Mouse (Mus musculus) midbrain, embryonic 11.5 days (tissue): Measurements from ENCODE around the gene Zscan2. TPM values are rescaled to one million over a fixed set of nuclear protein-coding genes. Genes with fewer than 3 reads are reported as not detected.

Experiments
- ATAC-seq: fragments of 200-750 bp; cut with Nextera tagmentation; 2 replicates; pipeline ENCODE4 v1.8.0; 2017; ENCODE audit warnings: moderate TSS enrichment, moderate library complexity; ENCODE audit not compliant: low FRiP score
- DNase-seq: peaks from one replicate; pipeline ENCODE4 v3.0.0; 2015; ENCODE audit warnings: low spot score; ENCODE audit errors: missing footprints
- H3K27ac ChIP-seq: fragments of 300-500 bp; sonication (generic); 2 replicates; pipeline ENCODE4 v1.5.1; 2014; ENCODE audit warnings: low read depth, low read length
- H3K27me3 ChIP-seq: fragments of 300-500 bp; sonication (generic); 2 replicates; pipeline ENCODE4 v1.6.1; 2014; ENCODE audit warnings: mild to moderate bottlenecking, low read length, moderate library complexity, mixed read lengths; ENCODE audit not compliant: control insufficient read depth, insufficient read depth
- H3K36me3 ChIP-seq: fragments of 300-500 bp; sonication (generic); 2 replicates; pipeline ENCODE4 v1.6.1; 2014; ENCODE audit warnings: mild to moderate bottlenecking, low read length, moderate library complexity, mixed read lengths; ENCODE audit not compliant: control insufficient read depth, insufficient read depth
- H3K4me1 ChIP-seq: fragments of 300-500 bp; sonication (generic); 2 replicates; pipeline ENCODE4 v1.6.1; 2014; ENCODE audit warnings: low read length; ENCODE audit not compliant: control insufficient read depth, insufficient read depth
- H3K4me2 ChIP-seq: fragments of 300-500 bp; sonication (generic); 2 replicates; pipeline ENCODE4 v1.6.1; 2014; ENCODE audit warnings: mild to moderate bottlenecking, moderate library complexity
- H3K4me3 ChIP-seq: fragments of 300-500 bp; sonication (generic); 2 replicates; pipeline ENCODE4 v1.5.1; 2014; ENCODE audit warnings: low read depth, low read length
- H3K9ac ChIP-seq: fragments of 300-500 bp; sonication (generic); 2 replicates; pipeline ENCODE4 v1.6.1; 2014; ENCODE audit warnings: low read length
- H3K9me3 ChIP-seq: fragments of 300-500 bp; sonication (generic); 2 replicates; pipeline ENCODE4 v1.6.1; 2016; ENCODE audit warnings: low read length; ENCODE audit not compliant: control insufficient read depth
- WGBS: fragments of 180-500 bp; shearing (Covaris S2); extraction: QIAGEN DNeasy Blood & Tissue Kit; methylation state at CpG from one replicate; pipeline ENCODE4 v1.1.7; 2014; 5-methylcytosine and 5-hydroxymethylcytosine counted together
- polyA plus RNA-seq: library from polyadenylated mRNA; unstranded; fragments of >200 nt; fragmentation: Nextera tagmentation; extraction: Ambion mirVana; gene quantifications from 2 replicates; pipeline ENCODE4 v1.2.1, GENCODE M21; 2014

Zscan2 gene
- polyA plus RNA-seq, 1 experiment from 2014 or later = 3.8 TPM

DNA sequence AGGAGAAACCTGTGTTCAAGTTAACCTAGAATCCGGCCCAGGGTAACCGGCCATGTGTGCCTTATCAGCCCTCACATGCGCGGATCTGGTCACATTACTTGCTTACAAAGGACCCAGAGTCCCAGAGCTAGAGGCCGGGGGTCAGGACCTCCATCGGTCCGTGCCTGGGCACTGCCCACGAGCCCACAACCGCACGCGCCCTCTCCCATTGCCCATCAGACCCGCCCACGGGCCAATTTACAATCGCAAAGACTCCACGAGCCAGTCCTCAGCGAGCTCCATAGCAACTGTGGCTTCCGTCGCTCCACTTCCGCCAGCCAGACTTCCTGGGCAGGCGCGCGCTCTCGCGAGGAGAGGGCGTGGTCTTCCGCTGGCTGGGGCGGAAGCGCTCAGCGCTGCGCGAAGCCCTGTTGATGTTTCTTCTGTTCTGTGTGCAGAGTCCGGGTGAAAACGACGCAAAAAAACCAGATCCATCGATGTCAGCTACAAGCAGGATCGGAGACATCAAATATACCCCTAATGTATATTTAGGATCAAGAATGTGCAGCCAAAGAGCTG is 40.3 kb downstream of the Zscan2 start, which contains the start of gene Wdr73:
Gene Wdr73 (minus strand): TSS at position 326 of the 558 bp plus-strand sequence.
- 0% methylated on average over 36 of the region's 36 CpGs for WGBS
- H3K27ac ChIP-seq = no peak within 1 kb of the TSS

DNA sequence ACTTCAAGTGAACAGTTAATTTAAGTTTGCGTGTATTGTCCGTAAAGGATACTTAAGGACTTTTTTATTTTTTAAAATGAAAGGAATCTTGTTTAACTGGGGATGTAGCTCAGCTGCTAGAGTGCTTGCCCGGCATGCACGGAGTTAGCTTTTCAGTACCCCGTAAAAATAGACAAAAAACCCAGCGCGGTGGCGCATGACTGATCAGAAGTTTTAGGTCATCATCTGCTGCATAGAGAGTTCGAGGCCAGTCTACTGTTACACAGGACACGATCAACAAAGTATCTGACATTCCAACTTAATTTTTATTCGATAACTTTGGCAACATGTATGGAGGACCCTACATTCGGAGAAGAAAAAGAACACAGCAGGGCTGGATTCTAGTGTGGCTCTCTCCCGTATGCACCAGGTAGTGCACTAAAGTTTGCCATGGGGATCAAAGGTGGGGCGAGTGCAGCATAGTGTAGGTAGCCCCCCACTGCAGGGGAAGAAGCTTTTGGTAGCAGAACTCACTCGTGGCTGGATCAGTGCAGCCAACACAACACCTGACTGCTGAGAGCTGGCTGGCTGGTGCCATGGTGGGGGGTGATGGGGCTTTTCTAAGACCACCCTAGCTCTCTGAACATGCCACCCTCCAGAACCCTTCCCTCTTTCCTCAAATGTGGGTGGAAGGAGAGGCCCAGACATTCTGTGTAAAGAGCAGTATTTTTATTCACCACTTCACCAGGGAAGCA is 41.0 kb downstream of the Zscan2 start:
- peaks cover 8% of the 10 kb centered on the region for H3K36me3 ChIP-seq
- H3K9ac ChIP-seq = peak overlapping the region; percentile 79
- ATAC-seq = peak; percentile 23; the same call in 1 of the 2 replicates
- no peak overlapping the region for H3K27ac ChIP-seq
- peak overlapping the region; percentile 79 for H3K4me2 ChIP-seq
- peaks cover 12% of the 10 kb centered on the region for H3K4me1 ChIP-seq
- peak overlapping the region; percentile 74 for H3K4me3 ChIP-seq
- H3K9me3 ChIP-seq = no peaks in the 10 kb centered on the region
- 36% methylated on average over 15 of the region's 15 CpGs for WGBS
- peak; percentile 90 for DNase-seq
- no peaks in the 10 kb centered on the region for H3K27me3 ChIP-seq

More for the DNA sequence above, 40.3 kb downstream of the Zscan2 start, which contains the start of gene Wdr73:
- Histone ChIP-seq H3K4me1 (peaks cover 12% of the 10 kb centered on the region), H3K9me3 (no peaks in the 10 kb centered on the region), H3K36me3 (peaks cover 8% of the 10 kb centered on the region), H3K9ac (peak within 1 kb of the TSS; percentile 79), H3K4me2 (peak within 1 kb of the TSS; percentile 79), H3K27me3 (no peaks in the 10 kb centered on the region), H3K4me3 (peak within 1 kb of the TSS; percentile 74)
- DNase-seq = peak; percentile 99
- ATAC-seq = peak; percentile 94

DNA sequence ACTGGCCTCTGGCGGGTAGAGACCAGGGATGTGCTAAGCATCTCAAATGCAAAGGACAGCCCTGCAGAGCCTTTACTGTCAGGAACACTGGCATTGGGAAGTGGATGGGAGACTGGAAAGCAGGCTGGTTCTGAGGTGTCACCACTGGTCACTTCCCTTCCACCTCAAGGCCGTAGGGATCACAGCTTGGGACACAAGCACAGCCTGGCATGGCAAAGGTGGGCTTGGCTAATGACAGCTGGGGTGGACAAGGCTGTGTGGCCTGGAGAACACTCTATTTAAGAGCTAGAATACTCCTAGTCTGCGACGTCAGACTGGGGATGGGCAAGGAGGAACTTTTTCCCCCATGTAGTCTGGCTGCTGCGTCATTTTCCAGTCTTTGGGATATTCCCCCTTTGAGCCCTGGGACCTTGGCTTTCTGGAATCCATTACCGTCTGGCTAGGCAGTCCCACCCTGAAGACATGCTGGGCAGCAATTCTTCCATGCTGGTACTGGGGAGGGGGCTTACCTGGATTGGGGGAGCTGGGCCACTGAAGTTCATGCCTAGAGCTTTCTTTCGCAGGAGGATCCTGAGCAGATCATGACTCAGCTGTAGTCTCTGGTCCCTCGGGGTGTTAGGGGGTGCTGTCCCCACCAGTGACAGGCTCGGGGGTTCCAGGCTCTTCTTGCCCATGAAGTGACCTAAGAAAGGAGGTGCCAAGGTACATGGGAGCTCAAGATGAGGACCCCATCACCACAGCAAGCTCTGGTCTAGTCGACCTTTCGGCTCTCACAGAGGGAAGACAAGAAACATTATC is 43.1 kb downstream of the Zscan2 start:
- H3K27ac ChIP-seq = no peak overlapping the region
- H3K4me1 ChIP-seq = peaks cover 12% of the 10 kb centered on the region
- no peaks in the 10 kb centered on the region for H3K36me3 ChIP-seq
- no peak overlapping the region for H3K9ac ChIP-seq
- H3K27me3 ChIP-seq = no peaks in the 10 kb centered on the region
- ATAC-seq (no peak), DNase-seq (peak; percentile 76)
- H3K9me3 ChIP-seq = no peaks in the 10 kb centered on the region
- 83% methylated on average over 11 of the region's 11 CpGs for WGBS
- no peak overlapping the region for H3K4me2 ChIP-seq
- no peak overlapping the region for H3K4me3 ChIP-seq

DNA sequence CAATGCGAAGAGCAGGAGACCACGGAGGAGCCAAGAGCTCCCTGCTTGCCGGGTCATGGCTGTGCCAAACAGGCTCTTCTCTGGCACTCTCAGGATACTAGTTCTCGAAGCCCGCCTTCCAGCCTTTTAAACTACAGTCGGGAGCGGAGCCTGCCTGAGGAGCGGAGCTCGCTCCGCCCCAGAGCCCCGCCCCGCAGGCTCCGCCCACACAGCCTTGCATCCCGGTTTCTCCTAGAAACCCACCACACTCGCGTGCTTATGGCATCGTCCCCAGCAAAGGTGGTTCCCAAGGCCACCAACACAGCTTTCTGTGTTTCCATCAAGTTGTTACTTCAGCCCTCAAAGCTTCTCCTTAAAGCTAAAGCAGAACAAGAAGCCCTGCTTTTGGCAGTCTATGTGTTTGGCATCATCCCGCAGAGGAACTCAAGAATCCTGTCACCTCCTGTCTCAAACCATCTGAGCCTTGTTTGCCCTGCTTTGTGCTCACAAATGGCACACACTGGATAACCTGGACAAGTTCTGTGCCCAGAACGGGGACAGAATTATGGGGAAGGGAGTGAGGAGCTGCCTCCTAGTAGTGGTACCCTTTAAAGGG is 44.3 kb downstream of the Zscan2 start, which contains the start of gene Nmb:
Gene Nmb (minus strand): TSS at position 156 of the 595 bp plus-strand sequence.
- Histone ChIP-seq H3K9me3 (no peaks in the 10 kb centered on the region), H3K27ac (no peak within 1 kb of the TSS), H3K9ac (peak within 1 kb of the TSS; percentile 69), H3K4me2 (peak within 1 kb of the TSS; percentile 80), H3K36me3 (no peaks in the 10 kb centered on the region), H3K4me1 (peaks cover 12% of the 10 kb centered on the region), H3K4me3 (peak within 1 kb of the TSS; percentile 39), H3K27me3 (no peaks in the 10 kb centered on the region)
- DNase-seq (peak; percentile 98), ATAC-seq (peak; percentile 67)
- 4% methylated on average over 19 of the region's 19 CpGs for WGBS

DNA sequence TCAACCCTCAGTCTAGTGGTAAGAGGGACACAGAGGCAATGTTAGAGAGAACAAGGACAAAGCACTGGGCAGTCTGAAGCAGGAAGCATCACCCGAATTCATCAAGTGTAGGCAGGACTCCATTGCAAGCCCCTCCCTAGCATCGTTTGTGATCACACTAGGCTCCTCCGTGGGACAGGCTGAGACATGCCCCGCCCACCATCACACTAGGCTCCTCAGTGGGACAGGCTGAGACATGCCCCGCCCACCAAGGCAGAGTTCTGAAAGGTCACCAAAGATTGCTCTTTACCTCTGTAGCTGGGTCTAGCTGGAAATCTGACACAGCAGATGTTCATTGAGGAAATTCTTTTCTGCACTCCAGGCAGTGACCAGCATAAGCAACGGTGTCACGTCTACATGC is 50.3 kb downstream of the Zscan2 start:
- ATAC-seq = no peak

DNA sequence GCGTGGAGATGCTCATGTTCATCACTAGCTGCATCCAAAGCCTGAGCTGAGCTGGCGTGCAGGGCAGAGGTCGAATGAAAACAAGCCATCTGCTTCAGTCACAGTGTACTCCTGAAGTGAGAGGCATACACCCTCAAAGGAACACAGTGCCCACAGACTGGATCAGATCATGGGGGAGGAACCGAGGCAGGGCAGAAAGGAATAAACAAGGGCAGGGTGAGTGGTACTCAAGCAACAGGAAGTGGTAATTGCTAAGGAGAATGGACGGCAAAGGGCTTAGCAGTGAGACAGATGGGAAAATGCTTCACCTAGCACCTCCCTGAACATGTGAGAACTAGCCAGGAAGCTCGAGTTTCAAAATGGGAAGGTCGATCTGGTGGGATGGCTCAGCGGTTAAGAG is 51.8 kb downstream of the Zscan2 start:
- H3K9me3 ChIP-seq = no peaks in the 10 kb centered on the region
- peaks cover 14% of the 10 kb centered on the region for H3K36me3 ChIP-seq
- WGBS = 93% methylated on average over 8 of the region's 8 CpGs
- no peak overlapping the region for H3K27ac ChIP-seq
- H3K4me3 ChIP-seq = no peak overlapping the region
- H3K4me2 ChIP-seq = no peak overlapping the region
- ATAC-seq (no peak), DNase-seq (no peak)
- H3K27me3 ChIP-seq = no peaks in the 10 kb centered on the region
- no peaks in the 10 kb centered on the region for H3K4me1 ChIP-seq
- H3K9ac ChIP-seq = no peak overlapping the region

More for the DNA sequence above, 50.3 kb downstream of the Zscan2 start:
- DNase-seq = peak; percentile 64
- no peaks in the 10 kb centered on the region for H3K9me3 ChIP-seq
- H3K36me3 ChIP-seq = peaks cover 9% of the 10 kb centered on the region
- H3K27me3 ChIP-seq = no peaks in the 10 kb centered on the region
- 89% methylated on average over 7 of the region's 7 CpGs for WGBS
- no peak overlapping the region for H3K4me3 ChIP-seq
- no peak overlapping the region for H3K27ac ChIP-seq
- no peak overlapping the region for H3K4me2 ChIP-seq
- H3K9ac ChIP-seq = no peak overlapping the region
- H3K4me1 ChIP-seq = no peaks in the 10 kb centered on the region

DNA sequence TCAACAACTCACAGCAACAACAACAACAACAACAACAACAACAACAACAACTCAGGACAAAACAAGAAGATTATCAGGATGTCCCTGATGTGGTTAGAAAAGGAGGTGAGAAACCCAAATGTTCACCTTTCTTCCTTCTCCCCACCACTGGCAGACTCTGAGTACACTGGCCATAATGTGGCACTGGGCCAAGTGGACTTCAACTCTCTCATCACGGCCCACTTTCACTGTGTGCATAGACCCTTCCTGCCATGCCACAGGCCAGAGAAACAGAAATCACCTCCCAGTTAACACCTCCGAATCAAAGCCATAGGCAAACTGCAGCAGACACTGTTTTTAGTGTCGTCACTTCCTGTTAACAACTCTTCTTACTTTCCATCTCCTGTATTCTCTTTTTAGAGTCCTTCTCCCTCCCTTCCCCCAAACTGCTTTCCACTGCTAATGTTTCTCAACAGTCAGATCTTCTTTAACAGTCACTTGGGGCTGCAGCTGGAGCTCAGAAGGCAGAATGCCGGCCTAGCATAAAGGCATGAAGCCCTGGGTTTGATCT is 57.3 kb downstream of the Zscan2 start:
- H3K36me3 ChIP-seq = peaks cover 10% of the 10 kb centered on the region

DNA sequence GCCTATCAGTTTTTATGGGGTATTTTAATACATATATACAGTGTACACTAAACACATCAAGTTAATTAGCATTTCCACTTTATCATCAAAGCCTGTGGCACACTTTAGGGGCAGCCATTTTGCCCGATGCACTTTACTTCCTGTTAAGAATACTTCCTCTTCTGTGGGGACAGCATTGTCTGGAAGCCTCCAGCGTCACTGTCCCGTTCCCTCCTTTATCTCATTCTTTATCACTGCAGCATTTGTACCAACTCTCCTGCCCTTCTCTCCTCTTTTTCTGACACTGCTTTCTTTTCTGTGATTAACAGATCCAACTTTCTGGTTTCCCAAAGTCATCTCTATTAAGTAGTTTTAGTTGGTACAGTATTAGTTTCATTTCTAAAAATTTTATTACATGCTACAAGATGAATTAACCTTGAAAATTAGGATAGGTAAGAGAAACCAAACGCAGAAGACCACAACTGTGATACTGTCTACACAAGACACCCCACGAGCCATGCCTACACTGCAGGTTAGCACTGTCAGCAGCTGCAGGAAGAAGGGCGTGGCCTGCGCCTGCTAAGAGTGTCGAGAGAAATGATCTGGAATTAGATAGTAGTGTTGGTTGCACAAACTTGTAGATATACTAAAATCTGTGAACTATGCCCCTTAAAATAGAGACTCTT is 58.4 kb downstream of the Zscan2 start:
- no peaks in the 10 kb centered on the region for H3K9me3 ChIP-seq
- no peaks in the 10 kb centered on the region for H3K27me3 ChIP-seq
- 88% methylated on average over 8 of the region's 8 CpGs for WGBS
- ATAC-seq (no peak), DNase-seq (peak; percentile 17)
- H3K4me1 ChIP-seq = no peaks in the 10 kb centered on the region
- no peak overlapping the region for H3K4me2 ChIP-seq
- H3K36me3 ChIP-seq = peaks cover 13% of the 10 kb centered on the region
- no peak overlapping the region for H3K27ac ChIP-seq
- H3K9ac ChIP-seq = no peak overlapping the region
- H3K4me3 ChIP-seq = no peak overlapping the region

More for the DNA sequence above, 57.3 kb downstream of the Zscan2 start:
- Histone ChIP-seq H3K4me2 (no peak overlapping the region), H3K27ac (no peak overlapping the region), H3K27me3 (no peaks in the 10 kb centered on the region), H3K4me3 (no peak overlapping the region), H3K9me3 (no peaks in the 10 kb centered on the region), H3K9ac (no peak overlapping the region), H3K4me1 (no peaks in the 10 kb centered on the region)
- DNase-seq = peak; percentile 57
- 94% methylated on average over 4 of the region's 4 CpGs for WGBS
- no peak for ATAC-seq
